Mouse (Mus musculus) heart, embryonic 16.5 days (tissue): Measurements from ENCODE around the gene Il2rb. TPM values are rescaled to one million over a fixed set of nuclear protein-coding genes. Genes with fewer than 3 reads are reported as not detected.
A peak's percentile ranks its signal among the peaks of the same experiment; 100 is the strongest.

Source experiments
- ATAC-seq: fragments of 200-750 bp; cut with Nextera tagmentation; replicated peaks from 2 replicates; pipeline ENCODE4 v1.8.0; 2017; ENCODE audit warnings: moderate number of reproducible peaks; ENCODE audit not compliant: insufficient read depth, low FRiP score; ENCODE audit errors: extremely low read depth
- H3K27ac ChIP-seq: fragments of 300-500 bp; sonication (generic); 2 replicates; pipeline ENCODE4 v1.5.1; 2014; ENCODE audit warnings: mild to moderate bottlenecking, low read length, control low read depth, moderate library complexity
- H3K27me3 ChIP-seq: fragments of 300-500 bp; sonication (generic); 2 replicates; pipeline ENCODE4 v1.6.1; 2014; ENCODE audit warnings: low read length, mixed read lengths; ENCODE audit not compliant: control insufficient read depth, insufficient read depth
- H3K36me3 ChIP-seq: fragments of 300-500 bp; sonication (generic); 2 replicates; pipeline ENCODE4 v1.6.1; 2014; ENCODE audit not compliant: control insufficient read depth, insufficient read depth
- H3K4me1 ChIP-seq: fragments of 300-500 bp; sonication (generic); 2 replicates; pipeline ENCODE4 v1.6.1; 2014; ENCODE audit warnings: low read length, mixed read lengths; ENCODE audit not compliant: control insufficient read depth, insufficient read depth
- H3K4me2 ChIP-seq: fragments of 300-500 bp; sonication (generic); 2 replicates; pipeline ENCODE4 v1.6.1; 2014; ENCODE audit warnings: low read depth, mild to moderate bottlenecking, control low read depth, low read length
- H3K4me3 ChIP-seq: fragments of 300-500 bp; sonication (generic); 2 replicates; pipeline ENCODE4 v1.5.1; 2014; ENCODE audit warnings: mild to moderate bottlenecking, control low read depth, low read length
- H3K9ac ChIP-seq: fragments of 300-500 bp; sonication (generic); 2 replicates; pipeline ENCODE4 v1.6.1; 2014; ENCODE audit warnings: low read length, control low read depth
- H3K9me3 ChIP-seq: fragments of 300-500 bp; sonication (generic); replicated peaks from 2 replicates; pipeline ENCODE4 v1.6.1; 2016; ENCODE audit warnings: low read length; ENCODE audit not compliant: control insufficient read depth
- WGBS: fragments of 180-500 bp; shearing (Covaris S2); extraction: QIAGEN DNeasy Blood & Tissue Kit; methylation state at CpG from one replicate; pipeline ENCODE4 v1.1.7; 2014; 5-methylcytosine and 5-hydroxymethylcytosine counted together
- polyA plus RNA-seq: library from polyadenylated mRNA; unstranded; fragments of >200 nt; fragmentation: Nextera tagmentation; extraction: Ambion mirVana; gene quantifications from 2 replicates; pipeline ENCODE4 v1.2.1, GENCODE M21; 2015

Il2rb gene
- polyA plus RNA-seq, 1 experiment from 2014 or later = 4.9 TPM

DNA sequence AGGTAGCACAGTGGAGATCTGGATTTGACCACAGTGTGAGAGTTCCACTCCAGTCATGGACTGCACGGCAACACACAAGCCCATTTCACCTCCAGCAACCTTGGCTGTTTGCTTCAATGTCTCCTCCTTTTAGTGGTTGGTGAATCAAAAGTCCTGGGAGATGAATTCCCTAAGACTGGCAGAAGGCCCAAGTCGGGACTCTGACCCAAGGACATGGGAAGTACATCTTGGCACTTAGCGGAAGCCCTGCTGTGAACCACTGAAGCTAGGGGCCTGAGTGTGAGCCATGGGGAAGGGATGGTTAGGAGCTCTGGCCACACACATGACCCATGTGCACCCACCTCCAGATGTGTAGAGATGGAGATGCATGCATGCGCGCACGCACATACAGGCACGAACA is 27.5 kb downstream of the Il2rb start:
- ATAC-seq = no peak
- no peak overlapping the region for H3K9ac ChIP-seq
- H3K27ac ChIP-seq = no peak overlapping the region
- no peak overlapping the region for H3K4me3 ChIP-seq
- WGBS = 90% methylated on average over 7 of the region's 7 CpGs
- H3K4me2 ChIP-seq = no peak overlapping the region
- no peaks in the 10 kb centered on the region for H3K36me3 ChIP-seq
- no peaks in the 10 kb centered on the region for H3K9me3 ChIP-seq
- H3K4me1 ChIP-seq = peaks cover 16% of the 10 kb centered on the region
- H3K27me3 ChIP-seq = peaks cover 2% of the 10 kb centered on the region; the same call in 1 of the 2 replicates

GRCm38 (mm10) chr15:78466809-78467208 is 28.3 kb downstream of the Il2rb start:
- H3K4me3 ChIP-seq = no peak overlapping the region
- H3K36me3 ChIP-seq = no peaks in the 10 kb centered on the region
- H3K4me1 ChIP-seq = peaks cover 13% of the 10 kb centered on the region
- no peak overlapping the region for H3K4me2 ChIP-seq
- WGBS = 36% methylated on average over 6 of the region's 6 CpGs
- ATAC-seq = no peak
- H3K9ac ChIP-seq = no peak overlapping the region
- no peak overlapping the region for H3K27ac ChIP-seq
- H3K27me3 ChIP-seq = peaks cover 2% of the 10 kb centered on the region; the same call in 1 of the 2 replicates
- no peaks in the 10 kb centered on the region for H3K9me3 ChIP-seq

DNA sequence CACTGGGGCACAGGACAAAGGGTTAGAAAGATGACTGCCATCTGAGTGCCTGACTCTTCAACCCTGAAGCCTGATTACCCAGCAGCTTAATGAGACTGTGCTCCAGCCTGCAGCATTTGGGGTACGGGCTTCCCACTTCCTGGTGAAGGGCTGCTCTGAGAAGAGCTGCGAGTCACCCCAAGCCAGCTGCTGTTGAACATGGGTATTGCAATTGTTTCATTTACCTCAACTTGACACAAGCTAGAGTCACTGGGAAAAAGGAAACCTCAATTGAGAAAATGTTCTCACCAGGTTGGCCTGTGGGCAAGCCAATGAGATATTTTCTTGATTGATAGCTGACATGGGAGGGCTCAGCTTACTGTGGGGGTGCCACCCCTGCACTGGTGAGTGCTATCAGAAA is 32.1 kb downstream of the Il2rb start:
- H3K27me3 ChIP-seq = peaks cover 2% of the 10 kb centered on the region; the same call in 1 of the 2 replicates
- no peak overlapping the region for H3K27ac ChIP-seq
- 40% methylated on average over 2 of the region's 2 CpGs for WGBS
- H3K9ac ChIP-seq = no peak overlapping the region
- no peaks in the 10 kb centered on the region for H3K9me3 ChIP-seq
- no peak for ATAC-seq
- H3K4me2 ChIP-seq = no peak overlapping the region
- peaks cover 3% of the 10 kb centered on the region for H3K4me1 ChIP-seq
- H3K4me3 ChIP-seq = no peak overlapping the region
- H3K36me3 ChIP-seq = no peaks in the 10 kb centered on the region

DNA sequence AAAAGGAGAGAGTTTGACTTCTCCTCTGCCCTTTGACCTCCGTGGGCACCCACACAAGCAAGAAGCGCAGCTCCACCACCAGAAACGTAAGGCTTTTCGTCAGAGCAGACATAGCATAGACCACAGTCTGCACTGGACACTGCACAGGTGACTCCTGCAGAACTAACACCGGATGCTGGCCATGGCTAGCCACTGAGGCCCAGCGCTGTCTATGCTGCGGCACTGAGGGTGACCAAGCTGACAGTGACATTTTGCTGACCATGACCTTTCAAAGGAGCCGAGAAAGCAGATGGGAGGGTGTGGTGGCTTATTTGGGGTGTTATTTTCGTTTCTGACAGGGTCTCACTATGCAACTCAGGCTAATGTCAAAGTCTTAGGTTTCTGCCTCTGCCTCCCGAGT is 37.9 kb downstream of the Il2rb start:
- Histone ChIP-seq H3K27ac (no peak overlapping the region), H3K4me3 (no peak overlapping the region), H3K4me2 (no peak overlapping the region), H3K9me3 (no peaks in the 10 kb centered on the region), H3K27me3 (no peaks in the 10 kb centered on the region; the same call in 1 of the 2 replicates), H3K36me3 (no peaks in the 10 kb centered on the region), H3K4me1 (no peaks in the 10 kb centered on the region), H3K9ac (no peak overlapping the region)
- 74% methylated on average over 10 of the region's 10 CpGs for WGBS
- ATAC-seq = no peak

- H3K4me2 ChIP-seq = no peak overlapping the region
- no peaks in the 10 kb centered on the region; the same call in 1 of the 2 replicates for H3K27me3 ChIP-seq
- no peak overlapping the region for H3K9ac ChIP-seq
- no peak overlapping the region for H3K4me3 ChIP-seq
- no peak for ATAC-seq
- 55% methylated on average over 7 of the region's 7 CpGs for WGBS
- H3K36me3 ChIP-seq = no peaks in the 10 kb centered on the region
- no peaks in the 10 kb centered on the region for H3K4me1 ChIP-seq
- H3K9me3 ChIP-seq = no peaks in the 10 kb centered on the region
- H3K27ac ChIP-seq = no peak overlapping the region
Observed at GRCm38 (mm10) chr15:78456051-78456450, 39.0 kb downstream of the Il2rb start.

DNA sequence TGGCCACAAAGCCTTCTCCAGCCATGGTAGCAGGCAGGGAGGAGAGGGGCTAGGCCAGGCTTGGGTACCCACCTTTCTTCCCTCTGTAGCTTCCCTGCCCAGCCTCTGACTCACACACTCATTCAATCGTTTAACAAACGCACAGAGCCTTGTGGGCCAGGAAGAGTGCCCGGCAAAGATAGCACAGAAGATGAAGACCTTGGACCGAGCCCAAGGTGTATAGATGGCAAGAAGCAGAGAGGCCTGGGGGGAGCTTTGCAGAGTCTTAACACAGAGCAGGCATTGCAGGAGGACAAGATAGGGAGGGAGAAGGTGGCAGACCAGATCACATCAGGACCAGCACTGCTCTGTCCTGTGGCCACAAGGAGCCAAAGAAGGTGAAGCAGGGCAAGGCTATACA is 39.9 kb downstream of the Il2rb start:
- Histone ChIP-seq H3K27me3 (no peaks in the 10 kb centered on the region), H3K9me3 (no peaks in the 10 kb centered on the region), H3K4me3 (no peak overlapping the region), H3K4me1 (peaks cover 4% of the 10 kb centered on the region; the same call in 1 of the 2 replicates), H3K36me3 (no peaks in the 10 kb centered on the region), H3K27ac (no peak overlapping the region), H3K9ac (no peak overlapping the region), H3K4me2 (no peak overlapping the region)
- ATAC-seq = no peak
- 49% methylated on average over 4 of the region's 4 CpGs for WGBS

- no peak overlapping the region for H3K4me3 ChIP-seq
- WGBS = 64% methylated on average over 3 of the region's 3 CpGs
- H3K4me1 ChIP-seq = peaks cover 19% of the 10 kb centered on the region
- H3K27ac ChIP-seq = no peak overlapping the region
- no peak for ATAC-seq
- no peaks in the 10 kb centered on the region for H3K9me3 ChIP-seq
- no peak overlapping the region for H3K9ac ChIP-seq
- H3K36me3 ChIP-seq = no peaks in the 10 kb centered on the region
- no peak overlapping the region for H3K4me2 ChIP-seq
- no peaks in the 10 kb centered on the region for H3K27me3 ChIP-seq
Observed at GRCm38 (mm10) chr15:78452929-78453328, 42.1 kb downstream of the Il2rb start.

GRCm38 (mm10) chr15:78451201-78451600 is 43.9 kb downstream of the Il2rb start:
- Histone ChIP-seq H3K36me3 (no peaks in the 10 kb centered on the region), H3K27me3 (no peaks in the 10 kb centered on the region), H3K4me2 (no peak overlapping the region), H3K27ac (no peak overlapping the region), H3K9me3 (no peaks in the 10 kb centered on the region), H3K9ac (no peak overlapping the region), H3K4me1 (peaks cover 21% of the 10 kb centered on the region), H3K4me3 (no peak overlapping the region)
- WGBS = 49% methylated on average over 2 of the region's 2 CpGs
- no peak for ATAC-seq

- H3K27me3 ChIP-seq = no peaks in the 10 kb centered on the region
- H3K4me3 ChIP-seq = no peak overlapping the region
- H3K9me3 ChIP-seq = no peaks in the 10 kb centered on the region
- ATAC-seq = no peak
- H3K4me1 ChIP-seq = peaks cover 21% of the 10 kb centered on the region
- 86% methylated on average over 6 of the region's 6 CpGs for WGBS
- H3K4me2 ChIP-seq = no peak overlapping the region
- no peaks in the 10 kb centered on the region for H3K36me3 ChIP-seq
- peak overlapping the region; percentile 64 for H3K27ac ChIP-seq
- no peak overlapping the region for H3K9ac ChIP-seq
Observed at GRCm38 (mm10) chr15:78450419-78450768, 44.7 kb downstream of the Il2rb start.
